Mouse (Mus musculus) kidney, embryonic 15.5 days (tissue): ENCODE data around the gene Trub1. TPM values are rescaled to one million over a fixed set of nuclear protein-coding genes. Genes with fewer than 3 reads are reported as not detected.

ENCODE experiments used
- ATAC-seq: fragments of 200-750 bp; cut with Nextera tagmentation; replicated peaks from 2 replicates; pipeline ENCODE4 v1.8.0; 2017; ENCODE audit warnings: moderate TSS enrichment; ENCODE audit not compliant: low FRiP score
- H3K27ac ChIP-seq: fragments of 300-500 bp; sonication (generic); 2 replicates; pipeline ENCODE4 v1.5.1; 2015; ENCODE audit warnings: mild to moderate bottlenecking, inconsistent platforms
- H3K27me3 ChIP-seq: fragments of 300-500 bp; sonication (generic); 2 replicates; pipeline ENCODE4 v1.6.1; 2015; ENCODE audit warnings: inconsistent platforms
- H3K36me3 ChIP-seq: fragments of 300-500 bp; sonication (generic); 2 replicates; pipeline ENCODE4 v1.6.1; 2015; ENCODE audit warnings: inconsistent platforms
- H3K4me1 ChIP-seq: fragments of 300-500 bp; sonication (generic); 2 replicates; pipeline ENCODE4 v1.6.1; 2015; ENCODE audit warnings: inconsistent platforms
- H3K4me2 ChIP-seq: fragments of 300-500 bp; sonication (generic); 2 replicates; pipeline ENCODE4 v1.6.1; 2015; ENCODE audit warnings: moderate library complexity, mild to moderate bottlenecking, inconsistent platforms
- H3K4me3 ChIP-seq: fragments of 300-500 bp; sonication (generic); replicated peaks from 2 replicates; pipeline ENCODE4 v1.5.1; 2015; ENCODE audit warnings: mild to moderate bottlenecking, inconsistent platforms
- H3K9ac ChIP-seq: fragments of 300-500 bp; sonication (generic); 2 replicates; pipeline ENCODE4 v1.6.1; 2015; ENCODE audit warnings: mild to moderate bottlenecking, inconsistent platforms
- H3K9me3 ChIP-seq: fragments of 300-500 bp; sonication (generic); replicated peaks from 2 replicates; pipeline ENCODE4 v1.6.1; 2016; ENCODE audit warnings: inconsistent platforms
- WGBS: fragments of 180-500 bp; shearing (Covaris S2); methylation state at CpG from one replicate; pipeline ENCODE4 v1.1.7; 2015; ENCODE audit warnings: mixed read lengths; 5-methylcytosine and 5-hydroxymethylcytosine counted together
- polyA plus RNA-seq: library from polyadenylated mRNA; unstranded; fragments of >200 nt; fragmentation: Nextera tagmentation; extraction: Ambion mirVana; gene quantifications from 2 replicates; pipeline ENCODE4 v1.2.1, GENCODE M21; 2015

Gene Trub1
- polyA plus RNA-seq, 1 experiment from 2014 or later, result 28.2 TPM

- WGBS, result 74% methylated on average over 7 of the region's 7 CpGs
- Histone ChIP-seq H3K27ac (no peak overlapping the region), H3K4me1 (no peaks in the 10 kb centered on the region), H3K36me3 (no peaks in the 10 kb centered on the region), H3K27me3 (no peaks in the 10 kb centered on the region), H3K9ac (no peak overlapping the region), H3K4me2 (no peak overlapping the region), H3K4me3 (no peak overlapping the region), H3K9me3 (no peaks in the 10 kb centered on the region)
- ATAC-seq, result no peak
These were observed 84.9 kb downstream of the Trub1 start for GRCm38 (mm10) chr19:57537510-57538182.

GRCm38 (mm10) chr19:57540118-57540517, 87.4 kb downstream of the Trub1 start:
- Histone ChIP-seq H3K27ac (no peak overlapping the region), H3K4me2 (no peak overlapping the region), H3K36me3 (no peaks in the 10 kb centered on the region), H3K9me3 (no peaks in the 10 kb centered on the region), H3K4me3 (no peak overlapping the region), H3K9ac (no peak overlapping the region), H3K27me3 (no peaks in the 10 kb centered on the region), H3K4me1 (peaks cover 14% of the 10 kb centered on the region; the same call in 1 of the 2 replicates)
- no peak for ATAC-seq
- WGBS, result 86% methylated on average over 11 of the region's 11 CpGs

Other genes starting within 250 kb of the Trub1 start
- gene Ablim1, start 138.0 kb upstream of the Trub1 start, polyA plus RNA-seq, result 35.2 and 35.8 TPM in 2 replicates
- 12.6 and 14.1 TPM in 2 replicates for gene Fam160b1, start 92.2 kb upstream of the Trub1 start, polyA plus RNA-seq
- gene Atrnl1, start 158.1 kb downstream of the Trub1 start, polyA plus RNA-seq, result 9.2 and 9.7 TPM in 2 replicates